Comparison of ENCODE assay signal across 9 mouse cellular contexts in the genomic region with DNA sequence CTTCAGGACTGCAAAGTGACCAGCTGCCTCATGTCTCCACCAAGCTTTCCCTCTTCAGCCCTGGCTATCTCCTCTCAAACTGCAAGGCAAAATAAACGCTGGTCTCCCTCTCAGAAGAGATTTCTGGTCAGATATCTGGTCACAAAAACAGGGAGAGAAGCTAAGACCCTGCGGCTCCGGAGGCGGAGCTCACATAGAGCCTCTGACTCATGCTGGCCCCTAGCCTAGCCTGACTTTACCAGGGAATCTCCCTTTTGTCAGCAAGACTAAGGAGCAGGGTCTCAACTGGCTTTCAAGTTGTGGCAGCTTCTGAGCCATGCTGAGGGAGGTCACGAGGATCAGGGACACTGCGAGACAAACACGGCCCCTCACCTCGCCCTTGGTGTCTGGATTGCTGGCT. TPM values are rescaled to one million over a fixed set of nuclear protein-coding genes. Genes with fewer than 3 reads are reported as not detected.
DNase-seq lines count a peak whose midpoint lies in the region; ATAC-seq and TF ChIP-seq lines count a peak whose summit lies in the region.
"Had no signal": no experiment of that assay in that cellular context is flagged by ENCODE, and none has a peak within 500 bp of the region (broad histone marks: within the 10 kb centered on the region; RNA-seq: fewer than 3 reads in every experiment).

No protein-coding gene starts in this region.

- H3K9me3 ChIP-seq in forebrain, embryonic 10.5 days = peaks cover 11% of the 10 kb centered on the region; the same call in 1 of the 2 replicates
- peaks cover 12% of the 10 kb centered on the region; the same call in 1 of the 2 replicates for H3K9me3 ChIP-seq in forebrain, embryonic 12.5 days
- 0 out of 2 replicates have a peak, but pooled peaks cover 9% of the 10 kb centered on the region for H3K9me3 ChIP-seq in heart, postnatal 0 days (replicated peaks; ENCODE audit: control insufficient read depth, low read length)
- no peaks in the 10 kb centered on the region; the same call in 1 of the 2 replicates for H3K9me3 ChIP-seq in lung, embryonic 16.5 days (ENCODE audit: control insufficient read depth, low read length)
- peaks cover 5% of the 10 kb centered on the region; the same call in 1 of the 2 replicates for H3K9me3 ChIP-seq in forebrain, postnatal 0 days (ENCODE audit: low read length)

- H3K9ac ChIP-seq in forebrain, embryonic 12.5 days = no peak overlapping the region
- no peak overlapping the region for H3K9ac ChIP-seq in heart, postnatal 0 days (replicated peaks; ENCODE audit: low read depth, low read length)
- H3K9ac ChIP-seq in lung, embryonic 16.5 days (ENCODE audit: low read length) = no peak overlapping the region; the same call in 1 of the 2 replicates
- no peak overlapping the region for H3K9ac ChIP-seq in forebrain, postnatal 0 days
- H3K9ac ChIP-seq: embryonic facial prominence, embryonic 12.5 days had no signal

- no peak for DNase-seq in forebrain, embryonic 10.5 days (ENCODE audit: extremely low spot score, low spot score)
- peak; percentile 74 for DNase-seq in adrenal gland, postnatal 25 days
- DNase-seq in heart, postnatal 0 days (ENCODE audit: low spot score) = peak; percentile 52
- peak; percentile 56 to 73 for DNase-seq in urinary bladder, postnatal 4 days (ENCODE audit: low spot score in 2 of 2)
- DNase-seq in spleen, postnatal 10 days (ENCODE audit: low spot score in 2 of 2) = no peak
- no peak for DNase-seq in forebrain, postnatal 0 days

- H3K27ac ChIP-seq in forebrain, embryonic 10.5 days = peak overlapping the region; percentile 46; the same call in 1 of the 2 replicates
- H3K27ac ChIP-seq in forebrain, embryonic 12.5 days = no peak overlapping the region
- peak overlapping the region; percentile 47 for H3K27ac ChIP-seq in heart, postnatal 0 days (ENCODE audit: low read depth)
- H3K27ac ChIP-seq in lung, embryonic 16.5 days (ENCODE audit: low read length) = peak overlapping the region; percentile 45
- H3K27ac ChIP-seq in forebrain, postnatal 0 days (ENCODE audit: low read depth, low read length) = no peak overlapping the region
- H3K27ac ChIP-seq: embryonic facial prominence, embryonic 12.5 days had no signal

- 56% methylated on average over 8 of the region's 8 CpGs for WGBS in forebrain, embryonic 10.5 days
- WGBS in forebrain, embryonic 12.5 days = 55% methylated on average over 8 of the region's 8 CpGs
- 30% methylated on average over 8 of the region's 8 CpGs for WGBS in heart, postnatal 0 days
- 42% methylated on average over 8 of the region's 8 CpGs for WGBS in lung, embryonic 16.5 days
- 52% methylated on average over 8 of the region's 8 CpGs for WGBS in forebrain, postnatal 0 days

- H3K27me3 ChIP-seq in forebrain, embryonic 10.5 days (ENCODE audit: poor library complexity, severe bottlenecking) = no peaks in the 10 kb centered on the region
- no peaks in the 10 kb centered on the region for H3K27me3 ChIP-seq in forebrain, embryonic 12.5 days
- H3K27me3 ChIP-seq in heart, postnatal 0 days (ENCODE audit: control insufficient read depth, insufficient read depth, low read length) = no peaks in the 10 kb centered on the region
- no peaks in the 10 kb centered on the region for H3K27me3 ChIP-seq in lung, embryonic 16.5 days (ENCODE audit: control insufficient read depth, insufficient read depth, low read depth, low read length)
- H3K27me3 ChIP-seq in forebrain, postnatal 0 days (ENCODE audit: insufficient read depth, low read length) = no peaks in the 10 kb centered on the region
- H3K27me3 ChIP-seq: embryonic facial prominence, embryonic 12.5 days had no signal

- no peak overlapping the region for H3K4me3 ChIP-seq in forebrain, embryonic 10.5 days
- H3K4me3 ChIP-seq in forebrain, embryonic 12.5 days (replicated peaks) = no peak overlapping the region
- H3K4me3 ChIP-seq in heart, postnatal 0 days (ENCODE audit: low read depth, low read length) = no peak overlapping the region; the same call in 1 of the 2 replicates
- H3K4me3 ChIP-seq in lung, embryonic 16.5 days (ENCODE audit: low read length) = peak overlapping the region; percentile 1; the same call in 1 of the 2 replicates
- no peak overlapping the region for H3K4me3 ChIP-seq in forebrain, postnatal 0 days (ENCODE audit: low read depth, low read length)
- H3K4me3 ChIP-seq: embryonic facial prominence, embryonic 12.5 days had no signal

- peaks cover 90% of the 10 kb centered on the region for H3K36me3 ChIP-seq in forebrain, embryonic 10.5 days (replicated peaks)
- peaks cover 44% of the 10 kb centered on the region for H3K36me3 ChIP-seq in forebrain, embryonic 12.5 days (replicated peaks)
- 0 out of 2 replicates have a peak, but pooled peaks cover 12% of the 10 kb centered on the region for H3K36me3 ChIP-seq in heart, postnatal 0 days (replicated peaks; ENCODE audit: control insufficient read depth, insufficient read depth, low read length)
- H3K36me3 ChIP-seq in lung, embryonic 16.5 days (ENCODE audit: control insufficient read depth, insufficient read depth, low read length) = peaks cover 9% of the 10 kb centered on the region
- H3K36me3 ChIP-seq in forebrain, postnatal 0 days (ENCODE audit: insufficient read depth) = no peaks in the 10 kb centered on the region

- ATAC-seq in forebrain, embryonic 12.5 days (ENCODE audit: low FRiP score) = no peak
- peak; percentile 36 for ATAC-seq in heart, postnatal 0 days (ENCODE audit: insufficient read depth, low read depth)
- peak; percentile 74 for ATAC-seq in lung, embryonic 16.5 days (ENCODE audit: low read depth)
- ATAC-seq in forebrain, postnatal 0 days = no peak

- TF ChIP-seq EP300 in heart, postnatal 0 days (IDR thresholded peaks at IDR 0.05; ENCODE audit: low read depth) = no peak

- no peak overlapping the region for H3K4me2 ChIP-seq in forebrain, embryonic 12.5 days
- peak overlapping the region; percentile 41 for H3K4me2 ChIP-seq in heart, postnatal 0 days (ENCODE audit: low read depth, low read length)
- peak overlapping the region; percentile 21 for H3K4me2 ChIP-seq in lung, embryonic 16.5 days (ENCODE audit: low read depth, low read length)
- no peak overlapping the region for H3K4me2 ChIP-seq in forebrain, postnatal 0 days (ENCODE audit: low read depth)
- H3K4me2 ChIP-seq: embryonic facial prominence, embryonic 12.5 days had no signal

- peaks cover 17% of the 10 kb centered on the region for H3K4me1 ChIP-seq in forebrain, embryonic 10.5 days
- peaks cover 6% of the 10 kb centered on the region; the same call in 1 of the 2 replicates for H3K4me1 ChIP-seq in forebrain, embryonic 12.5 days
- H3K4me1 ChIP-seq in heart, postnatal 0 days (ENCODE audit: control insufficient read depth, insufficient read depth) = 0 out of 2 replicates have a peak, but pooled peaks cover 10% of the 10 kb centered on the region
- 0 out of 2 replicates have a peak, but pooled peaks cover 3% of the 10 kb centered on the region for H3K4me1 ChIP-seq in lung, embryonic 16.5 days (replicated peaks; ENCODE audit: control insufficient read depth, insufficient read depth, low read length)
- no peaks in the 10 kb centered on the region for H3K4me1 ChIP-seq in forebrain, postnatal 0 days (ENCODE audit: insufficient read depth)
- H3K4me1 ChIP-seq: embryonic facial prominence, embryonic 12.5 days had no signal

- no peak for TF ChIP-seq CTCF in heart, postnatal 0 days (IDR thresholded peaks at IDR 0.05; ENCODE audit: low read depth)
- no peak for TF ChIP-seq CTCF in forebrain, postnatal 0 days (IDR thresholded peaks at IDR 0.05; ENCODE audit: low read depth)

RNA-seq across cellular contexts. Expression of gene Slc19a1, which starts 57.3 kb away (rescaled TPM):
- polyA plus RNA-seq in forebrain, embryonic 10.5 days (2016; fragmentation: Nextera tagmentation; extraction: Ambion mirVana) = 37.1 and 44.4 TPM in 2 replicates
- 30.3 and 34.3 TPM in 2 replicates for polyA plus RNA-seq in forebrain, embryonic 12.5 days (2016; fragmentation: Nextera tagmentation; extraction: Ambion mirVana)
- 18.0 and 21.1 TPM in 2 replicates for total RNA-seq in adrenal gland, postnatal 25 days (2021)
- total RNA-seq in heart, postnatal 0 days (2014; rRNA removed; ENCODE audit: low replicate concordance) = 6.2 and 8.5 TPM in 2 replicates
- 7.1 and 8.2 TPM in 2 replicates for polyA plus RNA-seq in heart, postnatal 0 days (2015; fragmentation: Nextera tagmentation; extraction: Ambion mirVana)
- polyA plus RNA-seq in lung, embryonic 16.5 days (2015; fragmentation: Nextera tagmentation; extraction: Ambion mirVana) = 21.1 and 21.5 TPM in 2 replicates
- 24.3 and 36.7 TPM in 2 replicates for total RNA-seq in forebrain, postnatal 0 days (2014; rRNA removed)
- polyA plus RNA-seq in forebrain, postnatal 0 days (2015; fragmentation: Nextera tagmentation; extraction: Ambion mirVana) = 37.4 and 39.7 TPM in 2 replicates

Comparison
In these comparisons a context has a peak if more than half of its experiments do, and no peak if none do; other contexts are left out.
1. H3K27ac ChIP-seq: peak in forebrain, embryonic 10.5 days (single experiment), heart, postnatal 0 days (single experiment) and lung, embryonic 16.5 days (single experiment); none in forebrain, embryonic 12.5 days (single experiment) and forebrain, postnatal 0 days (single experiment).
2. DNase-seq: peak in adrenal gland, postnatal 25 days (single experiment), heart, postnatal 0 days (single experiment) and urinary bladder, postnatal 4 days (2 of 2); none in forebrain, embryonic 10.5 days (single experiment), spleen, postnatal 10 days (0 of 2) and forebrain, postnatal 0 days (single experiment).
3. ATAC-seq: peak in heart, postnatal 0 days (single experiment) and lung, embryonic 16.5 days (single experiment); none in forebrain, embryonic 12.5 days (single experiment) and forebrain, postnatal 0 days (single experiment).
4. H3K4me2 ChIP-seq: peak in heart, postnatal 0 days (single experiment) and lung, embryonic 16.5 days (single experiment); none in forebrain, embryonic 12.5 days (single experiment) and forebrain, postnatal 0 days (single experiment).